Mouse (Mus musculus) embryonic fibroblast, embryonic 13.5 days (primary cell): ENCODE measurements around the gene Fkrp. TPM values are rescaled to one million over a fixed set of nuclear protein-coding genes. Genes with fewer than 3 reads are reported as not detected.

Experiments used
- H3K27ac ChIP-seq: 2 replicates; pipeline ENCODE4 v1.5.1; 2012; ENCODE audit warnings: low read length, control low read depth, inconsistent platforms; ENCODE audit not compliant: insufficient read depth
- H3K4me1 ChIP-seq: 2 replicates; pipeline ENCODE4 v1.6.1; 2011; ENCODE audit warnings: low read length; ENCODE audit not compliant: control insufficient read depth, insufficient read depth
- H3K4me3 ChIP-seq: 2 replicates; pipeline ENCODE4 v1.5.1; 2011; ENCODE audit warnings: mild to moderate bottlenecking, control low read depth, low read length; ENCODE audit not compliant: insufficient read depth
- CTCF ChIP-seq: IDR thresholded peaks from 2 replicates; pipeline ENCODE4 v1.5.1; 2011; ENCODE audit warnings: mild to moderate bottlenecking, control low read depth, low read length, moderate library complexity, borderline replicate concordance; ENCODE audit not compliant: insufficient read depth
- POLR2A ChIP-seq: IDR thresholded peaks from 2 replicates; pipeline ENCODE4 v1.6.1; 2011; ENCODE audit warnings: low read depth, mild to moderate bottlenecking, control low read depth, low read length, moderate library complexity
- polyA plus RNA-seq: library from polyadenylated mRNA; stranded (reverse); fragments of >200 nt; gene quantifications from 2 replicates; pipeline ENCODE4 v1.2.4, GENCODE M21; 2011; ENCODE audit warnings: low read depth; ENCODE audit not compliant: missing spikeins, insufficient read length

Gene Fkrp
- polyA plus RNA-seq, 1 experiment = 25.2 TPM

DNA sequence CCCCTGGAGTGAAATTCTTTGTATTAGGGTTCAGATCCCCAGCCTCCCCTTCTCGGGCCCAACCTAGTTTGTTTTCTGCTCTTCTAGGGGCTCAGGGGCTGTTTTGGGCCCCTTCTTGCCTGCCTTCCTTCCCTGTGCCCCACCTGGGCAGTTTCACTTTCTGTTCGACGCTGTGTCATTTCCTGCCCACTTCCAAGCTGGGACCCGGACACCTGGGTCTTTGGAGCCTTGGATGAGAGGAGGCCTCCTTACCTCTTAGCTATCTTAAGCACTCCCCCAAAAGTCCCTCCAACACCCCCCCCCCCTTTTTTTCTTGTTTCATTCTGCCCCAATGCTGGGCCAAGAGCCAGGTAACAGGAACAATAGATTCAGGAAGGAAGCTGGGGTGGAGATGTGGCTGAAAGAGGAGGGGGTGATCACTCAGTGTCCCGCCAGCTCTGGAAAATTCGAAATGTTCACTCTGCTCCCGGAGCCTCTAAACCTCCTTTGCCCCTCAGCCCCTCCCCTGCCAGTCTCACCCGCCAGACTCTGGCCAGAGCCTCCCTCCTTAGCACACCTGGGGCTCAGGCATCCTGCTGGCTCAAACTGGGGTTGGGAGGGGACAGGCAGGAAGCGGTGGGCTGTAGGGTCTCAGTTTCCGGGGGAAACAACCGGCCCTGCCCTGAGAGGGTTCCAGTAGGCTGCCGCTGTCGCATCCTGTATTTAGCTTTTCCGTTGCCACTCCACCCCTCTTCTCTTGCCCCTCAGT, 28.7 kb upstream of the Fkrp start:
- TF ChIP-seq POLR2A (no peak), CTCF (no peak)
- Histone ChIP-seq H3K4me3 (peak overlapping the region; percentile 59), H3K27ac (0 out of 2 replicates have a peak overlapping the region, but pooled peaks have one; percentile 14), H3K4me1 (peaks cover 2% of the 10 kb centered on the region; the same call in 1 of the 2 replicates)

DNA sequence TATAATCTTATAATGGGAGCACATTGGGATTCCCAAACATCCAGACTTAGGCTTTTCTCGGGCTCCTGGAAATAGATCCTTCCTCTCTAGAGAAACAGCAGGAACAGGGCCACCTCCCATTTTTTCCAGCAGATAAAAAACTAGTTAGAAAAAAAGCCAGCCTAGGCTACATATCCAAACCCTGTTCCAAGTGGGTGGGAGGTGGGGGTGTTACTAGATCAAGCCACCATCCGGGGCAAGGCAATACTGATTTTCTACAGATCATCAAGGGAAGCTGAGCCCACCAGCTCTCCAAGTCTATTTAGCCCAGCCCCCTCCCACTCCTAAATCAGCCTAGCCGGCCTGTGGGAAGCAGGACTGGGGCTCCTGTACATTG, 28.2 kb upstream of the Fkrp start:
- 0 out of 2 replicates have a peak overlapping the region, but pooled peaks have one; percentile 14 for H3K27ac ChIP-seq
- TF ChIP-seq POLR2A (no peak), CTCF (no peak)
- peak overlapping the region; percentile 59 for H3K4me3 ChIP-seq
- H3K4me1 ChIP-seq = peaks cover 2% of the 10 kb centered on the region; the same call in 1 of the 2 replicates

DNA sequence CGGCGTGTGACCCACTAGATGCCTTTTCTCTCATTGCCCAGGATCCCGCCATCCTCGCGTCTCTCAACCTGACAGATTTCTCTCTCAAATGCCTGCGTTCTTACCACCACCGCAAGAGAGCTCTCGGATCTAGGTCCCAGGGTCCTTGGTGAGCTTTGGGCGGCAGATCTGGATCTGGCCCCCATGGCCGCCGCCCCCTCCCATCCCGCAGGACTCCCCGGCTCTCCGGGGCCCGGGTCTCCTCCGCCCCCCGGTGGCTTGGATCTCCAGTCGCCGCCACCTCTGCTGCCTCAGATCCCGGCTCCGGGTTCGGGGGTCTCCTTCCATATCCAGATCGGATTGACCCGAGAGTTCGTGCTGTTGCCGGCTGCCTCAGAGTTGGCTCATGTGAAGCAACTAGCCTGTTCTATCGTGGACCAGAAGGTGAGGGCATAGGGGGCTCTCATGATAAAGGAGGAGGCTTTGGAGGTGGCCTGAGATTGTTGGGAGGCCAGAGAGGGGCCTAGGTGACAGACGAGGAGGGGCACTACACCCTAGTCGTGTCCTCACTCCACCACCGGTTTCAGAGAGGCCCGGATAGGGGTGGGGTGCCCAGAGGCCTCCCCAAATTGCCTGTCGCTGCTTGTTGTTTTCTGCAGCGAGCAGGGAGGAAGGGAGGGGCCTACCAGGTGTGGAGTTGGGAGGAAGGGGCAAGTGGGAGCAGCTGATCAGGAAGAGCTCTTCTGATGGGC, 27.1 kb upstream of the Fkrp start:
- TF ChIP-seq CTCF = no peak
- TF ChIP-seq POLR2A = no peak
- peak overlapping the region; percentile 55 for H3K27ac ChIP-seq
- H3K4me3 ChIP-seq = peak overlapping the region; percentile 59
- peaks cover 2% of the 10 kb centered on the region; the same call in 1 of the 2 replicates for H3K4me1 ChIP-seq

DNA sequence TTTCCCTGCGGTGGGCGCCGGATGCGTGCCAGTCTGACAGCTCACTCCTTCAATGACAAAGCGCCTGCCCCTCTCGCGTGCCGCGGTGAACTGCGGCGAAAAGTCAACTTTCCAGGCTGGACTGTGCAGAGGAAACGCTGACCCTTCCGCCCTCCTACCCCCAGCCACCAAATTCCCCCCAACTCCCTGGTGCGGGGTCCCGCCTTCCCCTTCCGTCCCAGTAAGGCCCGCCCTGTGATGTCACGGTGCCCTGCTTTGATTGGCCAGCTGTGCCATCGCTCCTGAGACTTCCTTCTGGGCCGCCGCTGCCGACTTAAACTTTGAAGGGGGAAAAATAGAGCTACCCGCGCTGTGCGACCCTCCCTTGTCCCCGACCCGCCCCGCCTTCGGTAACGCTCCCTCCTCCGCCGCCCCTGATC, 26.1 kb upstream of the Fkrp start, which contains the start of gene Prkd2:
TSS of gene Prkd2 (plus strand) at position 258 of the 419 bp plus-strand sequence.
- Histone ChIP-seq H3K4me3 (peak within 1 kb of the TSS; percentile 59), H3K27ac (peak within 1 kb of the TSS; percentile 55), H3K4me1 (peaks cover 2% of the 10 kb centered on the region; the same call in 1 of the 2 replicates)
- TF ChIP-seq POLR2A (peak; percentile 65), CTCF (no peak)

DNA sequence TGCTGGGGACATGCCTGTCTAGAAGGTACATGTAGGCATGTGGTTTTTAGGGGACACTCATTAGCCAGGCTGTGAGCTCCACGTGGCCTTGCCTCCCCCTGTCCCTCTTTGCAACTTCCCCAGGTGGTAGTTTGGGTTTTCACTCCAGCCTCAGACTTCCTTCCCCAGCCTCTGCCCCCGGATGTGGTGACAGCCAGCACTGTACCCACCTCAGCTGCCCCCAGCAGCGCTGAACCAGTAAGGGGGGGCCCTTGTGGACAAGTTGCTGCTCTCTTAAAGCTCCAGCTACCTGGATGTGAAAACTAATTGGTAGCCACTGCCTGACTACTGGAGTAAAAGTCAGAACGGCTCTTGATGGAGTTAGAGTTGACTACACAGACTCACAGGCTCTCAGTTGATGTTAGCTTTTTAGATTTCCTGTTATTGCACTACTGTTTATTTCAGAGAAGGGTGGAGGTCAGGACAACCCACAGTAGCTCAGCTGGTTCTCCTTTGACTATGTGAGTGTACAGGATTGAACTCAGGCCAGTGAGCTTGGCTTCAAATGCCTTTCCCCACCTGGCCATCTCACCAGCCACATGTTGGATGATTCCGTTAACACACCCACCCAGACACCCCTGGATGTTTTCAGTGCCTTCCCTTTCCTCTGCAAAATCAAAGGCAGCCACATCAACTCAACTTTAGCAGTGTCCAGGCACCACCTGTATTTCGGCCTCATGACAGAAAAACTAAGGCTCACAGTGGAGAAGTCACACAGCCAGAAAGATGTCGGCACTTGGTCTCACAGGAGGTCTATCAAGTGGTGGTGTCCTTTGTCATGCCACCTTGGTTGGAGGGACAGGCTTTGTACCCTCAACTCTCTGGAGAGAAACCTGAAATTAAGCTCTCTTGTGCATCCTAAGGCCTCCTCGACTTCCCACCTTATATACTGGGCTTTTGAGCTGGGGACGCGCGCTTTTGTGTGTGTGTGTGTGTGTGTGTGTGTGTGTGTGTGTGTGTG, 25.3 kb upstream of the Fkrp start:
- TF ChIP-seq POLR2A (no peak), CTCF (no peak)
- H3K4me1 ChIP-seq = peaks cover 2% of the 10 kb centered on the region; the same call in 1 of the 2 replicates
- H3K4me3 ChIP-seq = no peak overlapping the region
- H3K27ac ChIP-seq = peak overlapping the region; percentile 42

DNA sequence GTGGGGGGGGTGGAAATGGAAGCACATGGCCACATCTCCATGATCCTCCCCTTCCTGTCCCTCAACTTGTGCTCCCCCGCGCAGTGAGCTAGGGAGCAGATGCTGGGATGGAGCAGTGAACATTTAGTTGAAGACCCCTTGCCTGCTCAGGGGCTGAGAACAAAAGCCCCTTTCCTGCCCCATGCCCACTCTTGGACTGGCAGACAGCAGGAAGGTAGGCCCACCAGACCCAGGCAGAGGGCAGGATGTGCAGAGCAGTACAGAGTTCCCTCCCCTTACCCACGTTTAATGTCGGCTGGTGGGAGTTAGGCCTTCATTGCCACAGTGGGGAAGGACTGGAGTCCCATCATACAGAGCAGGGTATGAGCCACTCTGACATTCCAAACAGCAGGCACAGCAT, 24.5 kb upstream of the Fkrp start:
- TF ChIP-seq POLR2A (no peak), CTCF (no peak)
- peaks cover 2% of the 10 kb centered on the region; the same call in 1 of the 2 replicates for H3K4me1 ChIP-seq
- H3K27ac ChIP-seq = peak overlapping the region; percentile 41; the same call in 1 of the 2 replicates
- no peak overlapping the region for H3K4me3 ChIP-seq

DNA sequence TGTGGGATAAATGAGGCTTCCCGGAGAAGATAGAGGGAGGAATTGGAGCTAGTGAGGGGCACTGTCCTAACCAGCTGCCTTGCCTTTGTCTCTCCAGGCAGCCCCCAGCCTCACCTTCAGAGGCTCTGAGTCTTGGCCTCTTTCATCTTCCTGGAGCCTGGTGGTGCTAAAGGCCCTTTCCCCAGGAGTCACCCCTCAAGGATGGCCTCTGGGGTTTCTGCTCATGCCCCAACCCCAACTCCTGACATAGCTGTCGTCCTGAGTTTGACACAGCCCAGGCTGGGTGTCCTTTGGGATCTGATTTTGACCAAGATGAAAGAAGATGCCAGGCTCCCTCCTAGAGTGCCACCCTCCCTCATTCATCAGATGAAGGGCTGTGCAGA, 23.6 kb upstream of the Fkrp start:
- peaks cover 2% of the 10 kb centered on the region; the same call in 1 of the 2 replicates for H3K4me1 ChIP-seq
- no peak overlapping the region for H3K4me3 ChIP-seq
- no peak for TF ChIP-seq POLR2A
- TF ChIP-seq CTCF = no peak
- no peak overlapping the region for H3K27ac ChIP-seq

DNA sequence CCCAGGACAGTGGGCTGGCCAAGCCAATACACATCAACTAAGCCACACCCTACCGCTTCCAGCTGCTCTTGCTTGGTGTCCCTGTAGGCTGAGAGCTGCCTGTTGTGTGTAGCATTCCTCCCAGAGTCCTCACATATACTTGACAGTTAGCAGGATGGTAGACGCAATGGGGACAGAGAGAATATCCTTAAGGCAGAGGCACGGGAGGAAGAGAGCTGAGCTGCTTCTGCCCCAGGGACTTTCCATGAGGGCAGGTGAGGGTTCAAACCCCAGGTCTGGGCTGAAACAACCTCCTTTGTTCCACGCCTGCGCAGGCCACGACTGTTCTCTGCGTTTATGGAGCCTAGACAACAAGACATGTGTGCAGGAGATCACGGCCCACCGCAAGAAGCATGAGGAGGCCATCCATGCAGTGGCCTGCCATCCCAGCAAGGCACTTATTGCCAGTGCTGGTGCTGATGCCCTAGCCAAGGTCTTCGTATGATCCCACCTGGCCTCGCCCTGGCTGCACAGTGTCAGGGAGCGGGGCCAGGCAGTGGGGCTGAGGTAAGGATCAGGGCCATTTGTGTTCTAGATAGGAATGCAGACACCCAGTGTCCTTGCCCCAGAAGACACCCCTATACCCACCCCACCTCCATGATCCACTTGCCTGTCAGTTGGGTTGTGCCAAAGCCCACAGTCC, 23.0 kb upstream of the Fkrp start:
- TF ChIP-seq CTCF (no peak), POLR2A (no peak)
- Histone ChIP-seq H3K4me3 (no peak overlapping the region), H3K4me1 (peaks cover 2% of the 10 kb centered on the region; the same call in 1 of the 2 replicates), H3K27ac (no peak overlapping the region)
